Mouse (Mus musculus): ENCODE measurements at regions not wholly inside any gene's neighbourhood (a gene's known extent, or its start where the extent isn't known, plus 50 kb on each side); places are given as distances from the start of the nearest gene placed in this dataset.
"Not testable (repeated sequence)": the region's sequence is repeated elsewhere in the genome, so short reads cannot be mapped to it uniquely, and the experiment has no call there.

DNA sequence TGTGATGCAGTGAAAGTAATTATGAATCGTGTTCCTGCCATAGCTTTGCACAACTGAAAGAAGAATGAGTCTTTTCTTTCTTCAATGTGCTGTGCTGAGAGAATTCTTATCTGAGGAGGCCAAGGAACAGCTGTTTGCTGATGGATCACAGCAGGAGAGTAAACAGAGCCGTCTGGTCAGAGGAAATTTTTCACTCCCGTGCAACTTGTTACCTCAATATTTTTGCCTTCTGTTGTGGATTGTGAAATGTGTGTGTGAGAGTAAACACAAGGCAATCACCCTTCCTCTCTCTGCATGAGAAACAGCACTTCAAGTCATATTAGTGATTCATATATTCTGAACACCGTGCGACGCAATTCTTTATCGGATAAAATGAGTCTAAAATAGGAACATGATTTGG is 171.9 kb downstream of the Epm2a start:
- ATAC-seq (replicated peaks; ENCODE audit: low read depth, poor library complexity, severe bottlenecking) = no peak

GRCm38 (mm10) chr10:11517122-11517521 is 173.9 kb downstream of the Epm2a start:
- no peak for ATAC-seq (replicated peaks; ENCODE audit: low read depth, poor library complexity, severe bottlenecking)

DNA sequence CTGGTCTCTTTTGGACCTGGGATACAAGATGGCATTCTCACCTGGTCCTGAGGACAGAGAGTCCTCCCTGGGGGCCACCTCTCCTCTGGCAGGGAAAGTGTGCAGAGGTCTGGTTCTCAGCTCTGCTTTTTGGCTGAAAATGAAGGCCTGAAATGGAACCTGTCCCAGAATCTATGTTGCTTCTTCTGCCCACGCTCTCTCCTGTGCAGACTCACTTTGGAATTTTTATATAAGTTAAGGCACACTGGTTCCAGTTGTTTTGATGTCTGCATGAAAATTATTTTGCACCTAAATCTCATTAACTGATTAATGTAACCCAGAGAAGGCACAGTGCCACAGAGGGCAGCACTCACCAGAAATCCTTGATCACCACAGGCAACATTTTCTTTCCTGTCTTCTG is 188.1 kb downstream of the Epm2a start:
- ATAC-seq (replicated peaks; ENCODE audit: low read depth, poor library complexity, severe bottlenecking) = no peak

DNA sequence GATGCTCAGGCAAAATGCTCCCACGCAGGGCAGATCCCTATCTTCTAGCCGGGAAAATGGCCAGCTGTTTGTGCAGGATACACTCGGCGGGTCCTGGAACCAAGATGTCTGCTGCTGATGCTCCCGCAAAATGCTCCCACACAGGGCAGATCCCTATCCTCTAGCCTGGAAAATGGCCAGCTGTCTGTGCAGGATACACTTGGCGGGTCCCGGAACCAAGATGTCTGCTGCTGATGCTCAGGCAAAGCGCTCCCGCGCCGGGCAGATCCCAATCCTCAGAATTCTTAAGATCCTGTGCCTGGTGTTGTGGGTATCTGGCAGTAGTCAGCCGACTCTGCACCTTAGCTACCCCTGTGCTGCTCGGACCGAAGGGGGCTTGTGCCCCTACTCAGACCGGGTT is 212.2 kb downstream of the Epm2a start:
- not testable (repeated sequence) for ATAC-seq (replicated peaks; ENCODE audit: low read depth, poor library complexity, severe bottlenecking)

DNA sequence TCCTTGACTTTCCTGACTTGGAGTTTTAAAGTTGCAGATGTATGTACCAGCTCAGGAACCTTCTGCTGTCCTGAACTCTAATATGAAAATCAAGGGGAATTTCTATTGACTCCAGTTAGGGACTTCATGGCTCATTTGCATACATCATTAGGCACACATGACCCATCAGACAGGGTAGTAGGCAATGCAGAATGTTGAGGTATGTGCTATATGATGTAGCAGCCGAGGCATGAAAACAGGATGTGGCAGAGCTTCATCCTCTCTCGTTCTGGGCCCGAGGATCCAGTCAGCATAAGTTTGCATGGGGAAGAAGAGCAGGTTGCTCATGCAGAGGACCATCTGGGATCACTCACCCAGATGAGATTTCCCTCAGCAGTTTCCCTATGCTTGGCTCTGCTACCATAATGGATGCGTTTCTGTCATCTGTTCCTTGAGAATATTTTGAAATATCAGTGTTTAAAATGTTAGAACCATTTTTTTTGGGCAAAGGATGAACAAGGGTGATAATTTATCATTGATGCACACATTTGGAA is 227.4 kb downstream of the Epm2a start:
- no peak for ATAC-seq (replicated peaks; ENCODE audit: low read depth, poor library complexity, severe bottlenecking)

GRCm38 (mm10) chr10:11608451-11608850 is 265.2 kb downstream of the Epm2a start:
- no peak for ATAC-seq (replicated peaks; ENCODE audit: low read depth, poor library complexity, severe bottlenecking)

DNA sequence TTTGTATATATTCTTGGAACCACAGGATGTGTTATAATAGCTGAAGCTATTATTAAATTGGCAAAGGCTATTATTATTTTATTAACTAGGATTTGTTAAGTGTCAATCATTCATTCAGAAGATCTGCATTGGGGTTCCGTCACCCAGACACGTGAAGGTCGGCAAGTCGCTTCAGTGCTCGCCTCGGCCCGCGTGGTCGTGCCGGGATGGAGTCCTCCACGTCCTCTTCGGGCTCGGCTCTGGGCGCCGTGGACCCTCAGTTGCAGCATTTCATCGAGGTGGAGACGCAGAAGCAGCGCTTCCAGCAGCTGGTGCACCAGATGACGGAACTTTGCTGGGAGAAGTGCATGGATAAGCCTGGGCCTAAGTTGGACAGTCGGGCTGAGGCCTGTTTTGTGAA is 265.9 kb downstream of the Epm2a start:
- ATAC-seq (replicated peaks; ENCODE audit: low read depth, poor library complexity, severe bottlenecking) = peak; percentile 80

- no peak for ATAC-seq (replicated peaks; ENCODE audit: low read depth, poor library complexity, severe bottlenecking)
These were observed 304.9 kb downstream of the Epm2a start for GRCm38 (mm10) chr10:11648151-11648550.

DNA sequence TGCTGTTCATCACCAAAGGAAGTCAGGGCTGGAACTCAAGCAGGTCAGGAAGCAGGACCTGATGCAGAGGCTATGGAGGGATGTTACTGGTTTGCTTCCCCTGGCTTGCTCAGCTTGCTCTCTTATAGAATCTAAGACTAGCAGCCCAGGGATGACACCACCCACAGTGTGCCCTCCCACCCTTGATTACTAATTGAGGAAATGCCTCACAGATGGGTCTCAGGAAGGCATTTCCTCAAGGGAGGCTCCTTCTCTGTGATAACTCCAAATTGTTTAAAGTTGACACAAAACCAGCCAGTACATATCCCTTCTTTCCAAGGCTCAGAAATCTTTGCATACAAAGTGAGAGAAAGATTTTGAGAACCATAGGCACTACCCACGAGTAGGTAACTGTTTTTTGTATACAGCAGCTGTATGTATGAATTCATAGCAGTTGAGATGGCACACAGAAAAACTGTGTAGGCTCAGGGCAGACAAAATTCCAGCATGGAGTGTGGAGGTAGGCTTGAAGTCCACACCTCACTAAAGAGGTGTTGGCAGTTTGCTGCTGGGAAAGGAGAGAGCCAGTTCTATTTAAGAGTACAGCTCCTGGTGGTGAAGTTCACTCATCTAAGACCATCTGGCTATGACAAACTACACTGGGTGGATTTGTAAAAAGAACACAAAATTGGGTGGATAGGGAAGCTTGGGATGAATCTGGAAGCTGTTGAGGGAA is 317.0 kb downstream of the Epm2a start:
- ATAC-seq (replicated peaks; ENCODE audit: low read depth, poor library complexity, severe bottlenecking) = no peak

DNA sequence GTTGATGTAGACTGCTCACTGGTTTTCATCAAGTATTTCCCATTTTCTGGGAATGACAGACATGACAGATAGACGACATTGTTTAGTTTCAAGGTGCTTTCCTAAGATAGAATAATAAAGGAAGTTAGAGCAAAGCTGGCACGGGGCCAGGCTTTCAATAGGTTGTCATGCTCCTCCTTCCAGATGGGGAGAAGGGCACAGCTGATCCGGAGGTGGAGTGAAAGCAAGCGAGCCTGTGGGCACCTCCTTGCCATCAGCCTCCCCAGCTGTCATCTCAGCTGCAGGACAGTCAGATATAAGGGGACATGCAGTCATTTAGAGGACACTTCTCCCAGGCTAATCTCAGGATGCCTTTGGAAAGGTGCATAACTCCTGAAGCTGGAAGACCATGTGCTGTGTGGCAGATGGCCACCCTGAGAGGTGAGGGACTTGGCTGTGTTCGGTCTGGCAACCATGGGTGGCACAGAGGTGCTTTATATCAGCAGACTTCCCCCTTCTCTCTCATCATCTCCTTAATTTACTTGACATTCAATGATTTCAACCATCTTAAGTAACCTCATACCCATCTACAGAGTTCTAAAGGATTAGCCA is 318.6 kb downstream of the Epm2a start:
- no peak for ATAC-seq (replicated peaks; ENCODE audit: low read depth, poor library complexity, severe bottlenecking)

DNA sequence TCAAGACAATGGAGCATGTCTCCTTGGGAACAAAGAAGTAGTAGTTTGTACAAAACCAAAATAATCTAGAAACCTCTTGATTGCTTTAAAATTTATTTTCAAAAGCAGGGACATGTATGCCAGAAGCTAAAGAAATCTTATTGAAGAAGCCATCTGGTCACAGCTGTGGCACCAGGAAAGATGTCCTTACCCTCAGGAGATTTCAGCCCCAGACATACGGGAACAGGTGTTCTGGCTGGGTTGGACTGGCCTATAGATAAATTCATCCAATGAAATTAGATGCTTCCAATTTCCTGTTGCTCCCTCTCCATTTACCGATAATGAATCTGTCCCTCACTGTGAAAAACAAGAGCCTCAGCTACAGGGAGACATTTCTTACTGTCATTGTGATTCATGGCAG is 366.5 kb downstream of the Epm2a start:
- ATAC-seq (replicated peaks; ENCODE audit: low read depth, poor library complexity, severe bottlenecking) = no peak

GRCm38 (mm10) chr10:11724775-11725174 is 381.6 kb downstream of the Epm2a start:
- ATAC-seq (replicated peaks; ENCODE audit: low read depth, poor library complexity, severe bottlenecking) = no peak

DNA sequence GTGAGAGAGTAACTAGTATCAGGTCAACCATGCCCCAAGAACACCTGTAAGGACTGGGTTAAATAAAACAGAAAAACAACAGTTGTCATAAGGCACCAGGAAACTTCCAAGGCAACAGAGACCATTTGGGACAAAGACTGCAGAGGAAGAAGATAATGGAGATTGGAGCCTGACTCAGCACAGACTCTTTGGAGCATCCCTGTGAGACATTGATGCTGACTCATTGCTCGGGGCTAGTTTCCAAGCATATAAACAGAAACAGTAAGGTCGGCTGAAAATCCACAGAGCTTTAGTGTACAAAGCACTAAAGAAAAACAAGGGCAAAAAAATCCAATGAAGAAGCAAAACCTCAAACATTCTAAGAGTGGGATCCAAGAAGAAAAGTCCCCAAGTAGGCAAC is 386.3 kb downstream of the Epm2a start:
- no peak for ATAC-seq (replicated peaks; ENCODE audit: low read depth, poor library complexity, severe bottlenecking)

- no peak for ATAC-seq (replicated peaks; ENCODE audit: low read depth, poor library complexity, severe bottlenecking)
These were observed 396.6 kb downstream of the Epm2a start for GRCm38 (mm10) chr10:11739574-11740368.

GRCm38 (mm10) chr10:11745587-11745986 is 402.4 kb downstream of the Epm2a start:
- ATAC-seq (replicated peaks; ENCODE audit: low read depth, poor library complexity, severe bottlenecking) = no peak

DNA sequence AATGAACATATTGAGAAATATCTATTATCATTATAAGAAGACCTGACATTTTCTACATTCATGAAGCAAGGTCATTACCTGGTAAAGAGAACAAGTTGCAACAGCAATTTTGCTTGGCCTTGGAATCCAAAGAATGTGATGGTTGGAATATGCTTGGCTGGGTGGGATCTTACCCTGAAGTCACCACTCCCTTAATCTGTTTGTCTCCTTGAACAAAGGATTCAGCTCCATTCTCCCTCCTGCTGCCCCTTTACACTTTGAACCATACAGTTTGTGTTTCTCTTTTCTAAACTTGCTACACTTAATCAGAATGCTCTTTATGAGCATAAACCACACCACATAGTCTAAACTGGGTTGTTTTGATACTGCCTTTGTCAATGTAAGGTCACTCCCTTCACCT is 403.8 kb downstream of the Epm2a start:
- no peak for ATAC-seq (replicated peaks; ENCODE audit: low read depth, poor library complexity, severe bottlenecking)

- no peak for ATAC-seq (replicated peaks; ENCODE audit: low read depth, poor library complexity, severe bottlenecking)
These were observed 412.0 kb downstream of the Epm2a start for GRCm38 (mm10) chr10:11755105-11755730.

- ATAC-seq (replicated peaks; ENCODE audit: low read depth, poor library complexity, severe bottlenecking) = no peak
These were observed 434.7 kb downstream of the Epm2a start for GRCm38 (mm10) chr10:11777894-11778293.

- no peak for ATAC-seq (replicated peaks; ENCODE audit: low read depth, poor library complexity, severe bottlenecking)
These were observed 437.1 kb downstream of the Epm2a start for GRCm38 (mm10) chr10:11780302-11780701.

- no peak for ATAC-seq (replicated peaks; ENCODE audit: low read depth, poor library complexity, severe bottlenecking)
These were observed 444.0 kb downstream of the Epm2a start for GRCm38 (mm10) chr10:11787240-11787639.

GRCm38 (mm10) chr10:11799510-11799909 is 456.3 kb downstream of the Epm2a start:
- no peak for ATAC-seq (replicated peaks; ENCODE audit: low read depth, poor library complexity, severe bottlenecking)
